Mouse (Mus musculus) splenic B cell, adult 2 months (primary cell): ENCODE data around the gene Rb1.
A peak's percentile ranks its signal among the peaks of the same experiment; 100 is the strongest.

ENCODE experiments used
- DNase-seq: peaks from one replicate; pipeline ENCODE4 v3.0.0-alpha.2; 2011; ENCODE audit warnings: low read depth, low spot score
- H3K27me3 ChIP-seq: 2 replicates; pipeline ENCODE4 v1.6.1; 2012; ENCODE audit warnings: mild to moderate bottlenecking, low read length, moderate library complexity, mixed read lengths; ENCODE audit not compliant: control insufficient read depth, poor library complexity, insufficient read depth, severe bottlenecking
- H3K36me3 ChIP-seq: 2 replicates; pipeline ENCODE4 v1.6.1; 2012; ENCODE audit warnings: mild to moderate bottlenecking, low read length, moderate library complexity, mixed read lengths; ENCODE audit not compliant: control insufficient read depth, poor library complexity, insufficient read depth, severe bottlenecking

The Rb1 gene

DNA sequence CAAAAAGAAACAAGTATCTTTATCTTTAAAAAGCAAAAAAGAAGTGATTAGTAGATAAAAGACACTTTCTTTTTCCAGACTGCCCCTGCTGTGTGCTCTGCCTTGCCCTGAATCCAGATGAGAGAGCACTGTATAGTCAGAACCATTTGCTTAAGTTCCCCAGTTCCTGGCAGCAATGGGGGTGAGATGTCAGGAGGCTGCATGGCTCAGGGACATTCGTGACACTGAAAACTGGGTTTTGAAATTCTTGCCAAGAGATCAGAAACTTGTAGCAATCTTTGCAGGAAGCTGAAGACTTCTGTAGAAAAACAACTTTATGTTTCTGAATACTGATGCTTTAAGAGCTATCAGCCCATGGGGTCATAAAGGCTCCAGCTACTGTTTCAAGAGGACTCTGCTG, 24.4 kb upstream of the Rb1 start:
- no peaks in the 10 kb centered on the region for H3K27me3 ChIP-seq
- H3K36me3 ChIP-seq = 0 out of 2 replicates have a peak, but pooled peaks cover 1% of the 10 kb centered on the region
- no peak for DNase-seq

DNA sequence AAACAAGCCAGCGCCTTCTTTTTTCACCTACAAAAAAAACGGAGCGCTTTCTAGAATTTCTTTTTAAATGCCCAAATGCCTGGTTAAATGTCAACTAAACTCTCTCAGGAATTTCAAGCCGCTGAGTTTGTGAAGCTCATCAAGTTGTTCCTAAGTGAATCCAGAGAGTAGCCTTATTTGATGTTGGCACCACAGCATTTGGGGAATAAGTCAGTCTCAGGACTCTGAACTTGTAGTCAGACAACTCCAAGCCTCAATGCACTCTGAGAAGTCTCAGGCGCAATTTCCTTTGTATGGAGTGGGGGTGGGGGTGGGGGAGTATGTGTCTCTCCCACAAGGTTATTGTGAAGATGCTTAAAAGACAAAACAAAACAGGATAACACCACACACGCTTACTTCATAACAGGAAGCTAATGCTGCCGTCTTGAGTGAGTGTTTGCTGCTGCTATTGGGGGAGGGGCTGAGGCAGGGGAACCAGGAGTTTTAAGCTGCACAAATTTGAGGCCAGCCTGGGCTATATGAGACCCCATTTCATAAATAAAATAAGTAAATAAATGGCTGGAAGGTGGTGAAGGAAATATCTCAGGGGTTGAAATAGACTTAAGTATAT, 23.5 kb upstream of the Rb1 start:
- 0 out of 2 replicates have a peak, but pooled peaks cover 1% of the 10 kb centered on the region for H3K36me3 ChIP-seq
- DNase-seq = no peak
- no peaks in the 10 kb centered on the region for H3K27me3 ChIP-seq

DNA sequence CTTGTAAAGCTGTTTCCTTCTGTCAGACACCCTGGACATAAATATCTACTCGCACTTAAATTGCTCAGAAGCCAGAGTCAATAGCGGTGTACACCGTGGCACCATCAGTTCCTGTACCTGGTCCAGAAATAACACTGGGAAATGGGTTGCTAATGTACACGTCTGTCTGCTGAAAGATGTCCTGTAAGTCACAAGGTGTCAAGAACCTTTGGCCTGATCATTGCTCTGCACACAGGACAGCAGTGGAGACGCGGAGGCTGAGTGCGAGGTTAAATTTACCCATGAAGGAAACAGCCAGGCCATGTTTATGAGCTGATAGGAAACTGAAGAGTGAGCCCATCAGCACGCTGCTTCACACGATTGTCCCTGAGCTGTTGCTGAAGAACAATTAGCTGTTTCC, 21.7 kb upstream of the Rb1 start:
- Histone ChIP-seq H3K36me3 (0 out of 2 replicates have a peak, but pooled peaks cover 1% of the 10 kb centered on the region), H3K27me3 (no peaks in the 10 kb centered on the region)
- no peak for DNase-seq

DNA sequence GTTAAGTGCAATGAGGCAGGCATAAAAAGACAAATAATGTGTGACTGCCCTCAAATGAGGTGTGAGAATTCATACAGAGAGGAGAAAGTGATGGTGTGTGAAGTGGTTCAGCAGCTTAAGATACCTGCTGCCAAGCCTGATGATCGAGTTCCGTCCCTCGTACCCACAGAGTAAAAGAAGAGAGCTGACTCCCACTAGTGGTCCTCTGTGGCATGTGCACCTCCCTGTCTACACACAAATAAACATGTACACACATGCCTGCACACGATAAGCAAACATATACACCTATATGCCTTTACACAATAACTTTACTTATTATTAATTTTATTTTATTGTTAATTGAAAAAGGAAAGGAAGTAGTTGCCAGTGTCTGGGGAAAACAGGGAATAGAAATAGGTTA, 20.0 kb upstream of the Rb1 start:
- Histone ChIP-seq H3K36me3 (0 out of 2 replicates have a peak, but pooled peaks cover under 1% of the 10 kb centered on the region), H3K27me3 (no peaks in the 10 kb centered on the region)
- peak; percentile 39 for DNase-seq

DNA sequence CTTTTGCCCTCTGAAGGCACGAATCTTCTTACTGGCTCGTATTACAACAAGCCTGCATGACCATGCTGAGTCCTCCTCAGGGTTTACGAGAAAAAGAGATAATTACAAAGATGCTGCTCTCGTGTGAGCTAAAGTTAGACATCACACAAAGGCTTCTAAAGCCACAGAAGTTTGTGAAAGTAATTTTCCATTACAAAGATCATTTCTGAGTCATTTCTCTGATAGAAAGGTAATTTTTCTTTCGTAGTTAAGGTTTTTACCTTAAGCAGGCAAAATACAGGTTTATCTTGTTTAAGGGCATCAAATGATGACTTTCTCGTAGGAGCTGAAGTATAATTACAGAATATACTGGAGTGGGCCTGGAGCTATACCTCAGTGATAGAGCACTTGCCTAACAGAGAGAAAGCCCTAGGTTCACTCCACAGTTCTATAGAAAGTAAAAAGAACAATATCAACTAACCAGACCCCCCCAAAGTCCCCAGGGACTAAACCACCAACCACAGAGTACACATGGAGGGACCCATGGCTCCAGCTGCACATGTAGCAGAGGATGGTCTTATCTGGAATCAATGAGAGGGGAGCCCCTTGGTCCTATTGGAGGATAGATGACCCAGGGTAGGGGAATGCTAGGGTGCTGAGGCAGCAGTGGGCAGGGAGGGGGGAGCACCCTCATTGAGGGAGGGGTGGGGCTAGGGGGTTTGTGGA, 14.6 kb upstream of the Rb1 start:
- H3K36me3 ChIP-seq = no peaks in the 10 kb centered on the region
- DNase-seq = peak; percentile 51

DNA sequence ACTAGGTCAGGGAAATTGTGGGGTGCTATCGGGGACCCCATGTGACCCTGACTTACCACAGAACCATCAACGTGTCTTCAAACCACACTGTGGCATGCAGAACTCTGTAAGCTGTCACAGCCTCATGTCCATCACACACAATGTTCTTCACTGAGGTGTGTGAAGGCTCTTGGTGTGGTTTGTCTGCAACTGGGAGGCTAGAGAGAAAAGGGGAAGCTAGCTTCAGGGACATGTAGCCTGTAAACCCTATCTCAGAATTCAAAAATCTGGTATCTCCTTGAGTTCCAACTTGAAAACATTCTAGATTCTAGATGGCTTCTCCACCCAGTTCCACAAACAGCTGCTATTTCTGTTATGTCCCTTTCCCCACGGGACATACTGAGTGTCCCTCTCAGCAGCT, 14.0 kb upstream of the Rb1 start:
- no peaks in the 10 kb centered on the region for H3K36me3 ChIP-seq
- no peaks in the 10 kb centered on the region for H3K27me3 ChIP-seq
- DNase-seq = peak; percentile 73

More for the DNA sequence above, 14.6 kb upstream of the Rb1 start:
- no peaks in the 10 kb centered on the region for H3K27me3 ChIP-seq

DNA sequence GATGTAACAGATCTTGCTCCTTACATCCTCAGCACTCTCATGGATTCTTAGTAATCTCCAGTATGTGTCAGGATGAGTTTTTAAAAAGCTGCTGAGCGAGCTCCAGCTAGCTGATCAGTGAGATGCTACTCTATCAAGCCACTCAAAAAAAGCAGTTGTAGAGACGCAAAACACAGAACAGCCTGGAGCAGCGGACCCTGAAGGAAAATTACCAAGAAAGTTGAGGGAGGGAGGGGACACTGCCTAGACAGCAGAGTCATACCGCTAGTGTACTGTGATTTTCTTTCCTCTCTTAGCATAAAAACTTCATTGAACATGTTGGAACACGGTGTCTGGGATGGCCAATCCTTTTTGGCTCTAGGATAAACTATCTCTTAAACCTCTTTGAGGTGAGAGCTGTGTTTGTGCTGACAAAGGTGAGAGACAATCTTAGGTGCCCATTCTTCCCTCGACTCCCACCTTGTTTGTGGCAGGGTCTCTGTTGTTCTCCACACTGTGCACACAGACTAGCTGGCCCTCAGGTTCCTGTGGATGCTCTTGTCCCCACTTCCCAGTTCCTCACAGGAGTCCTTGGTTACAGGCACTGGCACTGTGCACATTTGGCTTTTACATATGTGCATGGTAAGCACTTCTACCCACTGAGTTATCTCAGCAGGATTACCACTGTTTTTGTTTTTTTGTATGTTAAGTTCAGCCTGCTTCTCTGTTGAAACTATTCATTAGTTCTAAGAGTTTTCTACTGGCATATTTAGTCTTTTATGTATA, 10.9 kb upstream of the Rb1 start:
- peak; percentile 61 for DNase-seq

DNA sequence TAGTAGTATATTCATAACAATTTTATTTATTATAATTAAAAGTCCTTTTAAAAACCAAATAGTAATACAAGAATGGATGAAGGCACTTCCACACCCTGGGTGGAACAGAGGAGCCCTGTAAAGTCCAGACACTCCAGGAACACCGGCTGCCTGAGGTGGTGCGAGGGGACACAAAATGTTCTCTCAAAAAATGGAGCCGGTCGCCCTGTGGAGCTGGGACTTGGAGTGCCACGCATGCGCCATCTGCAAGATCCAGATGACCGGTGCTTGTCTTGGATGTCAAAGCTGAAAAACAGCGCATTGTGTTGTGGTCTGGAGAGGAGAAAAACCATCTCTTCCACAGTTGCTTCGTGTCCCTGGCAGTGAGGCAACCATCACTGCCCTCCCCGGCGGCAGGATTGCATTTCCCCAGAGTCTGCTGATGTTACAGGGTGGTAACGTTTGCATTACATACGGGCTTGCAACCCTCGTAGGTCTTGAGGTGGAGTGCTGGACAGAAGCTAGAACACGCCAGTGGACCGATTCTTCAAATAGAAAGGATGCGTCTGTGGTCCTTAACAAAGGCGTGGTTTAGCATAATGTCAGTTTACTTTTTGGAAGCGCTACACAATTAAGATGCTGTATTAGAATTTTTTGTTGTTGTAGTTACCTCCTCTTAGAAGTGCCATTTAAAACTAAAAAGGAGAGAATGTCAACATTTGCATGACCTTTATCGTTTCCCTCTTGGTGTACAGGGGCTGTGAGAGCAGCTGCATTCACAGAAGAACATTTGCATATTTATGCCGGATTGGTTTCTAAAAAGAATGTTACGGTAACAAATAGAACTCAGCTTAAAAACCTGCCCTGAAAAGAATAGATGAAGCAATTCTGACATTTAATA, 9.5 kb upstream of the Rb1 start:
- peak; percentile 59 for DNase-seq
- Histone ChIP-seq H3K36me3 (no peaks in the 10 kb centered on the region), H3K27me3 (no peaks in the 10 kb centered on the region)

More for the DNA sequence above, 10.9 kb upstream of the Rb1 start:
- no peaks in the 10 kb centered on the region for H3K27me3 ChIP-seq
- no peaks in the 10 kb centered on the region for H3K36me3 ChIP-seq

DNA sequence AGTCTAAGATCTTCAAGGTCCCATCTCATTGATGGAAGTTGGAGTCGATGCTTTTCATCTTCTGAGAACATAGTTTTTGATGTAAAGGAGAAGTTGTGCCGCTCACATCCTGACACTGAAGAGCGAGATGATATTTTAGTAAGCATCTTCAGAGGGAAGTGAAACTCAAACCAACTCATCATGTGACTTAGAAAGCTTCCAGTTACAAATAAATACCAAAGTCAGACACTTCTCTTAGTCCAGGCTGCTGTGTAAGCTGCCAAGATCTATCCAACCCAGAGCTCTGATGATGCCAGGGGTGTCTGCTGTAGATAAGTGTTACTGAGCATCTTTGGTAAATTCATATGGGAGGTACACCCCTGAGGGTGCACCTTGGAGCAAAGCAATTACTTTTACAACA, 8.3 kb upstream of the Rb1 start:
- peak; percentile 88 for DNase-seq
- H3K36me3 ChIP-seq = no peaks in the 10 kb centered on the region
- H3K27me3 ChIP-seq = no peaks in the 10 kb centered on the region

DNA sequence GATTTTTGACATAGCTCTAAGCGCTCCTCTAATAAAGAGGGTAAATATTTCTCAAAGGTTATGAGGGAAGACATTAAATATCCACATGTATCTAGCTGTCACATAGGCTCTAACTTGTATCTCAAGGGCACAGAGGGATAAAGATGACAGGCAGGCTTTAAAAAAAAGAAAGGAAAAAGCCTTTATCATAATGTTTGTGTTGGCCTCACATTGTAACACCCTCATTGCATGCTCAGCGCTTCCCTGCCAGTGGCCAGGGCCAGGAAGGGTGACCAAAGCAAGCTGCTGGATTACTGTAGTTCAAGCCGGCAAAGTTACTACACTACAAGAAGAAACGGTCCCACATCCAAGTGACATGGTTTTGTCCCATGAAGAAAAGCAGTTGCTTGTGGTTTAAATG, 5.8 kb upstream of the Rb1 start:
- DNase-seq = no peak
- Histone ChIP-seq H3K36me3 (no peaks in the 10 kb centered on the region), H3K27me3 (no peaks in the 10 kb centered on the region)

DNA sequence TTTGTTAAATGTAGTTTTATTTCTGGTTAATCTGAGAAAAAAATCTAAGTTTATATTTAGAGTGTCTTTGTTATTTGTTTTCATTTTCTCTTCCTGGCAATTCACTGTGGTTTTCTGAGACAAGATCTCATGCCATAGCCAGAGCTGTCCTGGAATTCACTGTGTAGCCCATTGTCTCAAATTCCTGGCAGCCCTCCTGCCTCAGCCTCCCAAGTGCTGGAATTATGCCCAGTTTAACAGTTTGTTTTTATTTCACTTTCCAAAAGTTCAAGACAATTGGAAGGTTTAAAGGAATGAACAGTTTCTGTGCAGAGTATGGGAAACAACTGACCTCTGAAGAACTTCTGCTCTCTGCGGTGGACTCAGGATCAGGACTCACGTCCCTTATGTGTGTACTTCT, 4.2 kb upstream of the Rb1 start:
- Histone ChIP-seq H3K27me3 (no peaks in the 10 kb centered on the region), H3K36me3 (no peaks in the 10 kb centered on the region)
- no peak for DNase-seq

DNA sequence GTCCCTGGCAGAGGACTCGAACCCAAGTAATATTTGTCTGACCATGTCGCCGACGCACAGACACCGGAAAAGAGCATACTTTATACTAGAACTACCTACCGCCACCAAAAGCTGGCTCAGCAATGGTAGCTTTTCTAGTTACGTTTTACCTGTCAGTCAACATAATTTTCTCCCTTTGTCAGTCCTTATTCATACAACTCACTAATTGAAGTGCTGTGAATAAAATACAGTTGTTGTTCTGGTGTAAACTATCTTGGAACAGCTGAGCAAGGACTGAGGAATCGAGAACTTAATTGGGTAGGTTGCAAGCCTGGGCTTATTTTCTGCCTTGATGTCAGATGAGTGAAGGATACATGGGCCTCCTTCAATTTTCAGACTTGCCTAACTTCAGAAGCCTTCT, 889 bp upstream of the Rb1 start:
- DNase-seq = no peak
- no peaks in the 10 kb centered on the region for H3K27me3 ChIP-seq
- no peaks in the 10 kb centered on the region for H3K36me3 ChIP-seq

DNA sequence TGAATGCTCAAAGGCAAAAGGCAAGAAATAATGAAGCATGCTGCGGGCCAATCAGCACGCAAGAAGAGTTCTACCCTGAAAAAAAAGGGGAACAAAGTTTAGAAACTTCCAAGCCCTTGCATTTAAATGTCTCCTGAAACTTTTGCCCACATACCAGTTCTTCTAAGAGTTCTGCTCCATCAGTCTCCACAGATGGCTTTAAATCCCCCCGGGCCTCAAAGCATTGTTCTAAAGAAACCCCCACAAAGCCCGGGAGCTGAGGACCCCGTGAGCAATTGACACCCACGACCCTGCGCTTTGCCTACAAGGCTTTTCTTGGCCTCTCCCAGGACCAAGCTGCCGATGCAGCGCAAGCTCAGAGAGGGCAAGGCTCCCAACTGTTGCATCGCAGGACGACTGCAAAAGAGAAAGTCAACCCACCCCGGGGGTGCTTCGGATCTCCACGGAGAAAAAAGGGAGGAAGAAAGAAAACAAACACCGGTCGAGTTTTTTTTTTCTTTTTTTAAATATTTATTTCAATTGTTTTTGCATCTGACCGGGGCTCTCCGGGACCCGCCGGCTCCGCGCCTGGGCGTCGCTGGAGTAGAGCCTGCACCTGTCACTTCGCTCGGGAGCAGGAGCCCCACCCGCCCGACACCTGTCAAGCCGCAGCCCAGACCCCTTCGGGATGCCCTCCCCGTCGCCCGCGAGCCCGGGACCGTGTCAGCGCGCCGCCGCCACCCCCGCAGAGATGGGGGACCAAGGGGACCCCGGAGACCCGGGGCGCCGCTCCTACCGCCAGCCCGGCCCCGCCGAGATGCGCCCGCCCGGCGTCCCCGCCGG, 777 bp downstream of the Rb1 start:
- peak; percentile 62 for DNase-seq
- Histone ChIP-seq H3K36me3 (no peaks in the 10 kb centered on the region; the same call in 1 of the 2 replicates), H3K27me3 (no peaks in the 10 kb centered on the region)

DNA sequence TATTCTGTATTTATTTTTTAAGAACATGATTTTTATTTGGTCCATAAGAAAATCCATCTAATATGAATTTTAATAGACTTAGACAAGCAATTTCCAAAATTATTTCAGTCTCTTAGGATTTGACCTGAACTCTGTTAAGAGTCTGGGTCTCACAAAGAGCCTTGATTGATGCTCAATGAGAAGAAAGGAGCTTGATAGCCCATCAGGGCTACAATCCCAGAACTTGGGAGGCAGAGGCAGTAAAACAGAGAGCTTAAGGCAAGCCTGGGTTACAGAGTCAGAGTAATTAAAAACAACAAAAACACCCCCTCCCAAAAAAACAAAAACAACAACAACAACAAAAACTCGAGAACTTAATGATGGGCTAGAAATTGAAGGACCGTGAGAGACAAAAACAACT, 1.7 kb downstream of the Rb1 start:
- Histone ChIP-seq H3K36me3 (peaks cover 2% of the 10 kb centered on the region; the same call in 1 of the 2 replicates), H3K27me3 (no peaks in the 10 kb centered on the region)
- no peak for DNase-seq
